Mouse (Mus musculus) liver, embryonic 11.5 days (tissue): Measurements from ENCODE around the gene Olfr159. TPM values are rescaled to one million over a fixed set of nuclear protein-coding genes. Genes with fewer than 3 reads are reported as not detected.

Experiments
- ATAC-seq: fragments of 200-750 bp; cut with Nextera tagmentation; replicated peaks from 2 replicates; pipeline ENCODE4 v1.8.0; 2017; ENCODE audit warnings: moderate number of reproducible peaks, mild to moderate bottlenecking, moderate TSS enrichment, moderate library complexity; ENCODE audit not compliant: low FRiP score
- DNase-seq: peaks from one replicate; pipeline ENCODE4 v3.0.0-alpha.2; 2017; ENCODE audit warnings: low spot score
- H3K27ac ChIP-seq: fragments of 300-500 bp; sonication (generic); 2 replicates; pipeline ENCODE4 v1.5.1; 2014; ENCODE audit warnings: mild to moderate bottlenecking, low read depth, low read length, control low read depth
- H3K27me3 ChIP-seq: fragments of 300-500 bp; sonication (generic); replicated peaks from 2 replicates; pipeline ENCODE4 v1.6.1; 2014; ENCODE audit warnings: low read length, mixed read lengths; ENCODE audit not compliant: control insufficient read depth, insufficient read depth
- H3K36me3 ChIP-seq: fragments of 300-500 bp; sonication (generic); 2 replicates; pipeline ENCODE4 v1.6.1; 2014; ENCODE audit warnings: mild to moderate bottlenecking, low read length, moderate library complexity, mixed read lengths; ENCODE audit not compliant: control insufficient read depth, insufficient read depth
- H3K4me1 ChIP-seq: fragments of 300-500 bp; sonication (generic); replicated peaks from 2 replicates; pipeline ENCODE4 v1.6.1; 2014; ENCODE audit warnings: low read length, mixed read lengths; ENCODE audit not compliant: control insufficient read depth, insufficient read depth
- H3K4me2 ChIP-seq: fragments of 300-500 bp; sonication (generic); 2 replicates; pipeline ENCODE4 v1.6.1; 2014; ENCODE audit warnings: mild to moderate bottlenecking, control low read depth, moderate library complexity
- H3K4me3 ChIP-seq: fragments of 300-500 bp; sonication (generic); 2 replicates; pipeline ENCODE4 v1.5.1; 2014; ENCODE audit warnings: low read depth, low read length, control low read depth
- H3K9ac ChIP-seq: fragments of 300-500 bp; sonication (generic); 2 replicates; pipeline ENCODE4 v1.6.1; 2014; ENCODE audit warnings: low read depth, low read length, control low read depth
- H3K9me3 ChIP-seq: fragments of 300-500 bp; sonication (generic); 2 replicates; pipeline ENCODE4 v1.6.1; 2016; ENCODE audit warnings: low read length, inconsistent platforms, mixed read lengths; ENCODE audit not compliant: control insufficient read depth
- WGBS: fragments of 180-500 bp; shearing (Covaris S2); extraction: QIAGEN DNeasy Blood & Tissue Kit; methylation state at CpG from one replicate; pipeline ENCODE4 v1.1.7; 2014; 5-methylcytosine and 5-hydroxymethylcytosine counted together
- polyA plus RNA-seq: library from polyadenylated mRNA; unstranded; fragments of >200 nt; fragmentation: Nextera tagmentation; extraction: Ambion mirVana; gene quantifications from 2 replicates; pipeline ENCODE4 v1.2.1, GENCODE M21; 2014

Olfr159 gene
- polyA plus RNA-seq, 1 experiment from 2014 or later = not detected

DNA sequence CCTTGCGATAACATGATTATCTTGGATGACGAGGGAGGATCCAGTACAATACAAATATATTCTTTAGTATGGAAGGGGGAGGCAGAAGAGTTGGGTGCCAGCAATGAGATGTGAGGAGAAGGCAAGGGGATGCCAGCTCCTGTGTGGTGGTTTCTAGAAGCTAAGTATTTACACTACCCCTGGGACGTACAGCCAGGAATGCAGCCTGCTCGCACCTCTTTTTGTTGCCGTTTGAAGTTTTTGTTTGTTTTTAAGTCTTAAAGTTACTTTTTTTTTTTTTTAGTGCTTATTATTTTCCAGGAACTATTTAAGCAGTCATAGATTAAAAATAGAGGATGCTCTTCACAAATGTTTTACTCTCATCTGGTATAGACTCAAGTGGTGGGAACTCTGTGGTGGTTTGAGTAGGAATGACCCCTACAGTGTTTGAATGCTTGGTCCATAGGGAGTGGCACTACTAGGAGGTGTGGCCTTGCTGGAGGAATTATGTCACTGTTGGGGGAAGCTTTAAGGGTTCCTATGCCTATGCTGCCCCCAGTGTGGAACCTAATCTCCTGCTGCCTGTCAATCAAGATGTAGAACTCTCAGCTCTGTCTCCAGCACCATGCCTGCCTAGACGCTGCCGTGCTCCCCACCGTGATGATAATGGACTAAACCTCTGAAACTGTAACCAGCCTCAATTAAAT is 31.7 kb downstream of the Olfr159 start:
- no peaks in the 10 kb centered on the region for H3K9me3 ChIP-seq
- H3K4me1 ChIP-seq = no peaks in the 10 kb centered on the region; the same call in 1 of the 2 replicates
- H3K27me3 ChIP-seq = no peaks in the 10 kb centered on the region
- WGBS = 60% methylated on average over 8 of the region's 8 CpGs
- DNase-seq = no peak
- no peaks in the 10 kb centered on the region for H3K36me3 ChIP-seq
- no peak overlapping the region for H3K4me3 ChIP-seq
- no peak overlapping the region for H3K9ac ChIP-seq
- no peak for ATAC-seq
- H3K27ac ChIP-seq = no peak overlapping the region
- H3K4me2 ChIP-seq = no peak overlapping the region

DNA sequence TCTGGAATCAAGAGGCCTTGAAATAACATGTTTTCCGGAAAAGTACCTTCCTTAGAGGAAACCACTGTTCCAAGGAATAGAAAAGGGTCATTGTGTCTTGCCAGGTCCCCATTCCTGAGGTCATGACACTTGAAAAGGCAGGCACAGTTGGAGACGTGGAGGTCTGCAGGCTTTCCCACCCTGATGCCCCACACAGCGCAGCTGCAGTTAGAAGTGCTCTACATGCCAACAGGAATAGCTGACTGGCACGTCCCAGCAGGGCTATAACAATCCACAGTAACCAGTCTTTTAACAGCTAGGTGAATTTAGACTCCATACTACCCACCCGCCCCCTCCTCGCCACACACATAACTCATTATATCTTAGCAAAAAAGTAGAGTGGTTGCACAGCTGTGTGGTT is 33.7 kb downstream of the Olfr159 start:
- peaks cover 3% of the 10 kb centered on the region; the same call in 1 of the 2 replicates for H3K4me1 ChIP-seq
- no peak overlapping the region for H3K4me2 ChIP-seq
- no peak for DNase-seq
- H3K27me3 ChIP-seq = no peaks in the 10 kb centered on the region
- no peak for ATAC-seq
- no peaks in the 10 kb centered on the region for H3K36me3 ChIP-seq
- H3K9ac ChIP-seq = no peak overlapping the region
- no peak overlapping the region for H3K4me3 ChIP-seq
- no peak overlapping the region for H3K27ac ChIP-seq
- 79% methylated on average over 6 of the region's 6 CpGs for WGBS
- H3K9me3 ChIP-seq = no peaks in the 10 kb centered on the region

DNA sequence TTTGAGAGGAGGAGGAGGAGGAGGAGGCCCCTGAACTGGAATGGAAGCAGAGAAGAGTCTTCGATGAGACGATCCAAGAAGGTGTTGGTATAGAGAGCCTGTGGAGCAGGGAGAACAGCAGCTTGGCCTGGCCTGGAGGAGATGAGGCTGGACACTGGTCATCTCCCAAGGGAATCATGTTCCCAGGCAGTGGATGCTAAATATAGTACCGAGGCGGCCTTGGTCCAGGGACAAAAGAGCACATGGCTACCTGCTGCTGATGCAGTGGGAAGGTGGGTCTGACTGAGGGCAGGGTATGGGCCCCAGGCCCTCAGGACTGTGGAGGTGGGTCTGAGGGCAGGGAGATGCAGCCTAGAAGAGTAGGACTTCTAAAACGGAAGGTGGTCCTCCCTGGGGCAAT is 37.6 kb downstream of the Olfr159 start:
- H3K27me3 ChIP-seq = no peaks in the 10 kb centered on the region

DNA sequence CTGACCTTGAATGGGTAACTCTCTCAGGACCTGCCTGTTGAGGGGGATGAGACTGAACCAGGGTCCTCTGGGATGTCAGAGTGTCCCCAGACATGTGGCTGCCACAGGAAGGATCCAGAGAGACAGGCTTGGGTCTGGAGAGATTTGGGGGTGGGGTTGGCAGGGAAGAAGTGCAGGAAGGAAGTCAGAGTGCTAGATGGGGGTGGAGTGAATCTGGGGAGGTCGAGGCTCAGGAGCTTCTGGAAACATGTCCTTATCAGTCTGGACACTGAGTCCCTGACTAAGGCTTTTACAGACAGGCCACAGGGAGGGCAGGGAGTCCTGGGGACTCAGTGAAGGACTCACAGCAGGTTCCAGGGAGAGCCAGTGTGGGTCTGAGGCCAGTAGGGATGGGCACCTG is 38.6 kb downstream of the Olfr159 start:
- no peak overlapping the region for H3K9ac ChIP-seq
- no peak overlapping the region for H3K4me3 ChIP-seq
- 23% methylated on average over 1 of the region's 1 CpGs for WGBS
- DNase-seq = no peak
- H3K4me1 ChIP-seq = peaks cover 40% of the 10 kb centered on the region
- no peak overlapping the region for H3K4me2 ChIP-seq
- H3K36me3 ChIP-seq = no peaks in the 10 kb centered on the region
- H3K27ac ChIP-seq = no peak overlapping the region
- ATAC-seq = no peak
- H3K9me3 ChIP-seq = no peaks in the 10 kb centered on the region
- H3K27me3 ChIP-seq = no peaks in the 10 kb centered on the region

More for the DNA sequence above, 37.6 kb downstream of the Olfr159 start:
- Histone ChIP-seq H3K9ac (no peak overlapping the region), H3K9me3 (no peaks in the 10 kb centered on the region), H3K4me2 (no peak overlapping the region), H3K36me3 (no peaks in the 10 kb centered on the region), H3K27ac (no peak overlapping the region), H3K4me1 (peaks cover 30% of the 10 kb centered on the region), H3K4me3 (no peak overlapping the region)
- 89% methylated on average over 5 of the region's 5 CpGs for WGBS
- no peak for DNase-seq
- no peak for ATAC-seq

DNA sequence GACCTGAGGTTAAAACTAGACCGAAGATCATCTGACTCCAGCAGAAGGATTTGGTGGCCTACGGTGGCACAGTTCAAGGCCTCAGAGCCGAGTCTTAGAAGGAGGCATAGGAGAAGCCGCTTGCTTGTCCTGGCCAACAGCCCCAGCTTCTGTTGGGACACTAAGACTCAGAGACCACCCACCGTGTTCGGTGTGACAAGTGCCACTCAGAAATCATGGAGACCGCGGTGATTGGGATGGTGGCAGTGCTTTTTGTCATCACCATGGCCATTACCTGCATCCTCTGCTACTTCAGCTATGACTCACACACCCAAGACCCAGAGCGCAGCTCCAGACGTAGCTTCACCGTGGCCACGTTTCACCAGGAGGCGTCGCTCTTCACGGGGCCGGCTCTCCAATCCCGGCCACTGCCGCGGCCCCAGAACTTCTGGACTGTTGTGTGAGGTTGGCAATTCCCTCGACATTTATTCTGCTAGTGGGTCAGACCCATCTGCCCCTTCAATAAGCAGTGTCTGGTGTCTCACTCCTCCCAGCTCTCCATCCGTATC is 40.0 kb downstream of the Olfr159 start:
- H3K27ac ChIP-seq = no peak overlapping the region
- H3K27me3 ChIP-seq = no peaks in the 10 kb centered on the region
- no peaks in the 10 kb centered on the region for H3K9me3 ChIP-seq
- ATAC-seq (no peak), DNase-seq (no peak)
- H3K4me3 ChIP-seq = no peak overlapping the region
- WGBS = 66% methylated on average over 21 of the region's 21 CpGs
- H3K4me1 ChIP-seq = peaks cover 47% of the 10 kb centered on the region
- H3K9ac ChIP-seq = no peak overlapping the region
- peak overlapping the region; percentile 43 for H3K4me2 ChIP-seq
- H3K36me3 ChIP-seq = no peaks in the 10 kb centered on the region

DNA sequence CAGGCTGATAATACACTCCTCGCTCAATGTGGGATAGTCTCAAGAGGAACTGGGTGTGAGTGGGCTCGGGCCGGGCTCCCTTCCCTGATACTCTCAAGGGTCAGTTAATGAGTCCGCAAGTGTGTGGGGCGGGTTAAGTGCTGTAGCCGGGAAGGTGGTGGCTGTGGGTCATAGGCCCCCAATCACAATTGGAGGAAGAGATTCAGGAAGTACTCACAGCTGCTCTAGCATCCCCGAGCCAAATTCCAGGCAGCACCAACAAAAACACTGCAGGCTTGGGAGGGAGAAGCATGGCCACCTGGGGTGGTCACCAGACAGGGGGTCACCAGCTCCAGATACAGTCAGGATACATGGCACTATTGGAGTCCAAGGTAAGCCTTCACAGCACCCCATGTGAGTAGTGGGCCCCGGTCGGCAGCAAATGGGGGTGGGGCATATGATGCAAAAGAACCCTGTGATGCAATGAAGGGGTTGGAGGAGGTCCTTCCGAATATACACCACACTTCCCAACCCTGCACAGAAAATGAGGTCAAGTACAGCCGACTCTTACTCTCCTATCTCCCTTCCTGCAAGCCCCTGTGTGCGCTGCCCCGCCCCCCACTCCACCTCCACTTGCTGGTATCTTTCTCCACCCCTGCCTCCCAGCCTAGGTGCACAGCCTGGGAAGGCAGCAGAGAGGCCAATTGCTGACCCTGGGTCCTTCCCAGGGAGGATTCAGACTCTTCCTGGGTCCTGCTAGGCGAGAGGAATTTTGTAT is 40.8 kb downstream of the Olfr159 start, which contains the start of gene Spaar:
Gene Spaar (plus strand): TSS at position 241 of the 757 bp plus-strand sequence.
- H3K9ac ChIP-seq = no peak within 1 kb of the TSS
- WGBS = 34% methylated on average over 14 of the region's 14 CpGs
- no peaks in the 10 kb centered on the region for H3K36me3 ChIP-seq
- H3K27ac ChIP-seq = peak within 1 kb of the TSS; percentile 39
- H3K27me3 ChIP-seq = no peaks in the 10 kb centered on the region
- peak within 1 kb of the TSS; percentile 43 for H3K4me2 ChIP-seq
- peaks cover 47% of the 10 kb centered on the region for H3K4me1 ChIP-seq
- ATAC-seq = peak; percentile 73
- H3K9me3 ChIP-seq = no peaks in the 10 kb centered on the region
- H3K4me3 ChIP-seq = no peak within 1 kb of the TSS
- peak; percentile 58 for DNase-seq

DNA sequence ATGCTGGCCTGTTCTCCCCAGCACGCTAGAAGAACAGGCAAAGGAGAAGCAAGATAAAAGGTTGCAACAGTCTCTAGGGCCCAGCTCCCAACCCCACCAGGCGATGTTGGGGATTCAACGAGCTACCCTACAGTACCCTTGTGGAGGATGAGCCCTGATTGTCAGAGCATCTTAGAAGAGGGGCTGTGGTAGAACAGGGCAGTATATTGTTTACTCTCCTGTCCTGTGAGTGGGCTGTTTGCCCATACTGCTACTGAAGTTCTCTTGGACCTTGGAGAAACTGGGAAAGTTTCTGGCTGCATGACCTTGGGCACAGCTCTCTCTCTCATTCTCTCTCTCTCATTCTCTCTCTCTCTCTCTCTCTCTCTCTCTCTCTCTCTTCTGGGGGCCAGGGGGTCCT is 41.7 kb downstream of the Olfr159 start:
- Histone ChIP-seq H3K4me2 (no peak overlapping the region), H3K9ac (no peak overlapping the region), H3K36me3 (no peaks in the 10 kb centered on the region), H3K27me3 (no peaks in the 10 kb centered on the region), H3K4me3 (no peak overlapping the region), H3K27ac (peak overlapping the region; percentile 39), H3K9me3 (no peaks in the 10 kb centered on the region), H3K4me1 (peaks cover 47% of the 10 kb centered on the region)
- DNase-seq = no peak
- ATAC-seq = no peak
- WGBS = 45% methylated on average over 3 of the region's 3 CpGs

DNA sequence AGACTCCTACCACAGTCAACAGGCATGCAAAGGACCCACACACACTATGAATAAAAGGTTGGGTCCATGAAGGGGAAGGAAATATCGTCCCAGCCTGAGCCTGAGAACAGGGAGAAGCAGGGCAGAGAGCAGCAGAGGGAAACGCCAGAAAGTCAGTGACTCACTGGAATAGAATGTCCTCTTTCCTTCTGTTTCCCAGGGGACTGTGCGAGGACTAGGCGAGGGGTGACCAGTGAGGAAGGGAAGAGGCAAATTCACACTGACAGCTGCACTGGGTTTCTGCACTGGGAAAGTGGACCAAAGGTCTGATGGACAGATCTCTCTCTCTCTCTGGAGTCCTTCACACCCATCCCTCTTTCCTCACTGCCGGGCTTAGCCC is 42.2 kb downstream of the Olfr159 start:
- no peaks in the 10 kb centered on the region for H3K36me3 ChIP-seq
- H3K4me3 ChIP-seq = no peak overlapping the region
- ATAC-seq = 0 out of 2 replicates have a peak, but pooled peaks have one; percentile 3
- H3K9ac ChIP-seq = no peak overlapping the region
- H3K27me3 ChIP-seq = no peaks in the 10 kb centered on the region
- WGBS = 17% methylated on average over 5 of the region's 5 CpGs
- H3K4me2 ChIP-seq = no peak overlapping the region
- no peak for DNase-seq
- peak overlapping the region; percentile 39 for H3K27ac ChIP-seq
- peaks cover 47% of the 10 kb centered on the region for H3K4me1 ChIP-seq
- H3K9me3 ChIP-seq = no peaks in the 10 kb centered on the region
